Mouse (Mus musculus): Measurements from ENCODE around the gene Gm9837. TPM values are rescaled to one million over a fixed set of nuclear protein-coding genes. Genes with fewer than 3 reads are reported as not detected.

Gm9837 gene
- polyA plus RNA-seq, 1 experiment: not detected

- WGBS: 89% methylated on average over 7 of the region's 7 CpGs
- no peaks in the 10 kb centered on the region for H3K27me3 ChIP-seq (ENCODE audit: control insufficient read depth, insufficient read depth, low read length)
- H3K36me3 ChIP-seq (ENCODE audit: control insufficient read depth, insufficient read depth, low read length): no peaks in the 10 kb centered on the region
- no peaks in the 10 kb centered on the region for H3K4me1 ChIP-seq (replicated peaks; ENCODE audit: control insufficient read depth, insufficient read depth, low read length)
- no peak overlapping the region for H3K27ac ChIP-seq (ENCODE audit: control insufficient read depth, insufficient read depth, low read length)
- H3K4me3 ChIP-seq (ENCODE audit: control insufficient read depth, insufficient read depth, low read length): no peak overlapping the region
- TF ChIP-seq POLR2A (IDR thresholded peaks at IDR 0.05; ENCODE audit: control insufficient read depth, extremely low read depth, insufficient read depth, low read length, poor library complexity) (no peak), CTCF (IDR thresholded peaks at IDR 0.05; ENCODE audit: borderline replicate concordance, control insufficient read depth, extremely low read depth, insufficient read depth, low read length, poor library complexity) (no peak)
- DNase-seq: no peak
Measured at GRCm38 (mm10) chr11:53508152-53508551, 37.9 kb upstream of the Gm9837 start.

- Histone ChIP-seq H3K27me3 (ENCODE audit: control insufficient read depth, insufficient read depth, low read length) (no peaks in the 10 kb centered on the region), H3K27ac (ENCODE audit: control insufficient read depth, insufficient read depth, low read length) (no peak overlapping the region), H3K4me1 (replicated peaks; ENCODE audit: control insufficient read depth, insufficient read depth, low read length) (no peaks in the 10 kb centered on the region), H3K4me3 (ENCODE audit: control insufficient read depth, insufficient read depth, low read length) (no peak overlapping the region), H3K36me3 (ENCODE audit: control insufficient read depth, insufficient read depth, low read length) (no peaks in the 10 kb centered on the region)
- DNase-seq: no peak
- TF ChIP-seq POLR2A (IDR thresholded peaks at IDR 0.05; ENCODE audit: control insufficient read depth, extremely low read depth, insufficient read depth, low read length, poor library complexity) (no peak), CTCF (IDR thresholded peaks at IDR 0.05; ENCODE audit: borderline replicate concordance, control insufficient read depth, extremely low read depth, insufficient read depth, low read length, poor library complexity) (no peak)
- WGBS: 96% methylated on average over 9 of the region's 9 CpGs
Measured at GRCm38 (mm10) chr11:53507098-53507805, 37.0 kb upstream of the Gm9837 start.

- DNase-seq: no peak
- H3K4me1 ChIP-seq (replicated peaks; ENCODE audit: control insufficient read depth, insufficient read depth, low read length): no peaks in the 10 kb centered on the region
- no peaks in the 10 kb centered on the region for H3K36me3 ChIP-seq (ENCODE audit: control insufficient read depth, insufficient read depth, low read length)
- H3K27ac ChIP-seq (ENCODE audit: control insufficient read depth, insufficient read depth, low read length): no peak overlapping the region
- 91% methylated on average over 5 of the region's 5 CpGs for WGBS
- no peak overlapping the region for H3K4me3 ChIP-seq (ENCODE audit: control insufficient read depth, insufficient read depth, low read length)
- H3K27me3 ChIP-seq (ENCODE audit: control insufficient read depth, insufficient read depth, low read length): no peaks in the 10 kb centered on the region
- TF ChIP-seq CTCF (IDR thresholded peaks at IDR 0.05; ENCODE audit: borderline replicate concordance, control insufficient read depth, extremely low read depth, insufficient read depth, low read length, poor library complexity) (no peak), POLR2A (IDR thresholded peaks at IDR 0.05; ENCODE audit: control insufficient read depth, extremely low read depth, insufficient read depth, low read length, poor library complexity) (no peak)
Measured at GRCm38 (mm10) chr11:53505026-53505663, 34.9 kb upstream of the Gm9837 start.

GRCm38 (mm10) chr11:53504376-53504775 is 34.1 kb upstream of the Gm9837 start:
- Histone ChIP-seq H3K4me3 (ENCODE audit: control insufficient read depth, insufficient read depth, low read length) (no peak overlapping the region), H3K27ac (ENCODE audit: control insufficient read depth, insufficient read depth, low read length) (no peak overlapping the region), H3K36me3 (ENCODE audit: control insufficient read depth, insufficient read depth, low read length) (no peaks in the 10 kb centered on the region), H3K4me1 (replicated peaks; ENCODE audit: control insufficient read depth, insufficient read depth, low read length) (no peaks in the 10 kb centered on the region), H3K27me3 (ENCODE audit: control insufficient read depth, insufficient read depth, low read length) (no peaks in the 10 kb centered on the region)
- DNase-seq: no peak
- TF ChIP-seq CTCF (IDR thresholded peaks at IDR 0.05; ENCODE audit: borderline replicate concordance, control insufficient read depth, extremely low read depth, insufficient read depth, low read length, poor library complexity): no peak
- no peak for TF ChIP-seq POLR2A (IDR thresholded peaks at IDR 0.05; ENCODE audit: control insufficient read depth, extremely low read depth, insufficient read depth, low read length, poor library complexity)
- 96% methylated on average over 8 of the region's 8 CpGs for WGBS

GRCm38 (mm10) chr11:53503738-53504137 is 33.5 kb upstream of the Gm9837 start:
- H3K27me3 ChIP-seq (ENCODE audit: control insufficient read depth, insufficient read depth, low read length): no peaks in the 10 kb centered on the region
- H3K4me3 ChIP-seq (ENCODE audit: control insufficient read depth, insufficient read depth, low read length): no peak overlapping the region
- DNase-seq: no peak
- TF ChIP-seq CTCF (IDR thresholded peaks at IDR 0.05; ENCODE audit: borderline replicate concordance, control insufficient read depth, extremely low read depth, insufficient read depth, low read length, poor library complexity): no peak
- TF ChIP-seq POLR2A (IDR thresholded peaks at IDR 0.05; ENCODE audit: control insufficient read depth, extremely low read depth, insufficient read depth, low read length, poor library complexity): no peak
- H3K27ac ChIP-seq (ENCODE audit: control insufficient read depth, insufficient read depth, low read length): no peak overlapping the region
- no peaks in the 10 kb centered on the region for H3K36me3 ChIP-seq (ENCODE audit: control insufficient read depth, insufficient read depth, low read length)
- WGBS: 86% methylated on average over 5 of the region's 5 CpGs
- no peaks in the 10 kb centered on the region for H3K4me1 ChIP-seq (replicated peaks; ENCODE audit: control insufficient read depth, insufficient read depth, low read length)

GRCm38 (mm10) chr11:53502039-53502765 is 31.9 kb upstream of the Gm9837 start:
- no peaks in the 10 kb centered on the region for H3K36me3 ChIP-seq (ENCODE audit: control insufficient read depth, insufficient read depth, low read length)
- H3K4me1 ChIP-seq (replicated peaks; ENCODE audit: control insufficient read depth, insufficient read depth, low read length): peaks cover 3% of the 10 kb centered on the region
- 64% methylated on average over 8 of the region's 8 CpGs for WGBS
- TF ChIP-seq POLR2A (IDR thresholded peaks at IDR 0.05; ENCODE audit: control insufficient read depth, extremely low read depth, insufficient read depth, low read length, poor library complexity) (no peak), CTCF (IDR thresholded peaks at IDR 0.05; ENCODE audit: borderline replicate concordance, control insufficient read depth, extremely low read depth, insufficient read depth, low read length, poor library complexity) (no peak)
- H3K27ac ChIP-seq (ENCODE audit: control insufficient read depth, insufficient read depth, low read length): no peak overlapping the region
- H3K27me3 ChIP-seq (ENCODE audit: control insufficient read depth, insufficient read depth, low read length): no peaks in the 10 kb centered on the region
- DNase-seq: no peak
- H3K4me3 ChIP-seq (ENCODE audit: control insufficient read depth, insufficient read depth, low read length): no peak overlapping the region
